Mouse (Mus musculus) small intestine, adult 2 months (tissue): ENCODE data around the gene Cdh13.

ENCODE experiments used
- CTCF ChIP-seq: fragments of 200-500 bp; IDR thresholded peaks from 2 replicates; pipeline ENCODE4 v1.5.1; 2012; ENCODE audit warnings: low read depth, mild to moderate bottlenecking, control low read depth, inconsistent platforms, low read length, moderate library complexity, mixed read lengths; ENCODE audit not compliant: insufficient replicate concordance, insufficient read length; ENCODE audit errors: extremely low read depth
- POLR2A ChIP-seq: fragments of 200-500 bp; IDR thresholded peaks from 2 replicates; pipeline ENCODE4 v1.6.1; 2012; ENCODE audit warnings: low read depth, mild to moderate bottlenecking, control low read depth, inconsistent platforms, low read length, moderate library complexity

GRCm38 (mm10) chr8:119323215-119323614, 1039.7 kb downstream of the Cdh13 start:
- TF ChIP-seq CTCF = no peak
- TF ChIP-seq POLR2A = no peak
